Mouse (Mus musculus): ENCODE results near the gene Foxj2.
A peak's percentile ranks its signal among the peaks of the same experiment; 100 is the strongest.

Foxj2 gene

GRCm38 (mm10) chr6:122874720-122875389, 55.1 kb downstream of the Foxj2 start:
- no peak for DNase-seq

DNA sequence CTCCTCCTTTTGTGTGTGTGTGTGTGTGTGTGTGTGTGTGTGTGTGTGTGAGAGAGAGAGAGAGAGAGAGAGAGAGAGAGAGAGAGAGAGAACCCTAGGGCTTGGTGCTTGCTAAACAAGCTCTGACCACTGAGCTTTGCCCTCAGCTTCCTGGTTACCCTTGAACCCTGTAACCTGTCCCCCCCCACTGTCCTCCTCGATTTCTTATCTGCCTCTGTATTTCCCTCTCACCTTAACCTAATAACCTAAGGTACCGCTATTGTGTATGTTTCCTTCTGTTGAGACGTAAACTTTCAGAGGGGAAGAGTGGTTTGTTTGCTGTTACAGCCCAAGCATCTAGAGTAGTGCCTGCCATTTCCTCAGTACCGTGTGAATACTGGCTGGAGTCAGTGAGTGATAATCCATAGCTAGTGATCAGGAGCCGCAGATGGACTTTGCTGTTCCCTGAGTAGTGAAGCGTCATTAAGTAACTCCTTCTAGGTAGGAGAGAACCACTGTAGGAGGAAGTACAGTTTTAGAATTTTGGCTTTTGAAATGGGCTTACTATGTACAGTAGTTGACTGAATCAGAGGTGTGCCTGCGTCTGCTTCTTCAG, 59.5 kb downstream of the Foxj2 start:
- DNase-seq = no peak

DNA sequence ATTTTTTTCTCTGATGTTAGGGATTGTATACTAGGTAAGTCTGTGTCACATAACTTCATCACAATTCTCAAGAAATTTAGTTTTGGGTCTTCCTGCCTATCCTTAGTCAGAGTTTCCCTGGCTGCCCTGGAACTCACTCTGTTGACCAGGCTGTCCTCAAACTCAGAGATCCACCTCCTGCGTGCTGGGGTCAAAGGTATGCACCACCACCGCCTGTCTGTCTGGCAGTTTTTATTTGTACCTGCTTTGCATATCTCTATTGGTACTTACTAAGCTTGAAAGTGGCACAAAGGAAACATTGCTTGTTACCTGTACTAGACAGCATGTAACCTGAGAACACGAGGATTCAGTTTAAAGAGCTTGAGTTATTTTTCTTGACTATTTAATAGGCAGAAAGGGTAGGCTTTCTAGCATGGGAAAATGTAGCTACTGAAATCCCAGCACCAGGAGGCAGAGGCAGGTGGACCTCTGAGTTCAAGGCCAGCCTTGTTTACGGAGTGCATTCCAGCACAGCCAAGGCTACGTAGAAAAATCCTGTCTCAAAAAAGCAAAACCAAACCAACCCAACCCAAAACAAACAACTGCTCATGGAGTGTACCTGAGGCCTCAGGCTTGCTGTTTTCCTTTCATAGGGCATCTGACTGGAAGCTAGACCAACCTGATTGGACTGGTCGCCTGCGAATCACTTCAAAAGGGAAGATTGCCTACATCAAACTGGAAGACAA, 60.2 kb downstream of the Foxj2 start:
- no peak for DNase-seq

- DNase-seq = no peak
Observed at GRCm38 (mm10) chr6:122881287-122881686, 61.6 kb downstream of the Foxj2 start.

DNA sequence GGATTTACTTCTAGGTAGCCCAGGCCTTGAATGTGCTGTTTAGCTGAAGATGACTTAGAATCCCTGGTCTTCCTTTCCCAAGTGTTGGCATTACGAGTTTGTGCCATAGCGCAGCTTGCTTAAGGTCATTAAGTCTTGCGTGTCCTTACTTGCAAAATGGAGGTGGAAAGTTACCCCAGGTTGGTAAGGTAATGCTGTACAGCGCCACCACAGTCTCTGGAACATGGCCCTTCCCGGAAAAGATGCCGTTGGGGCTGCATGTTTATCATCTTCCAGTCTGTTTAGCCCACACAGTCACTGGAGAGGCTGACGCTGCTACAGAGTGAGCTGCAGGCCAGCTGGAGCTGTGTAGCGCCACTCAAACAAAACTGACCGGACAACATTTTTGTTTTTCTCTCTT, 63.9 kb downstream of the Foxj2 start:
- DNase-seq = no peak

- DNase-seq = no peak
Observed at GRCm38 (mm10) chr6:122889599-122889998, 69.9 kb downstream of the Foxj2 start.

DNA sequence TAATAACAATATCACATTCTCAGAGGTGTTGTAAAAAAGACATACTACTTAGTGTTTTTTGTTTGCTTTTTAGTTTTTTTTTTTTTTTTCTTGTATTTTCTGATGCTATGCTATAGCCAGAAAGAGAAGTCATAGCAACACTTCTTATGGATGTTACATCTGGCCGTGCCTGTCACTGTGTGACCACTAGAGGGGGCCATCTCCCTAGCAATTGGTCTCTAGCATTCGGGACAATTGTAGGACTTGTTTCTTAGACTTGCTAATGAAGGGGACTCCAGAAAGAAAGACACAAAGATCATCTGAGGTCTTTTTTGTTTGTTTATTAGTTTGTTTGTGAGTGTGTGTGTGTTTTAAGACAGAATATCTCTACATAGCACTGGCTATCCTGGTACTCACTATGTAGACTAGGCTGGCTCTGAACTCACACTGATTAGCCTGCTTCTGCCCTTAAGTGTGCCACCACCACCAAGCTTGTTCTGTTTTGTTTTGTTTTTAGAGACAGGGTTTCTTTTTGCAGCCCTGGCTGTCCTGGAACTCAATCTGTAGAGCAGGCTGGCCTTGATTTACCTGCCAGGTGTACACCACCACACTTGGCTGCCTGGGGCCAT, 72.8 kb downstream of the Foxj2 start:
- peak; percentile 79 for DNase-seq
